Mouse (Mus musculus) neural tube, embryonic 12.5 days (tissue): ENCODE measurements around the gene Gtf2f2. TPM values are rescaled to one million over a fixed set of nuclear protein-coding genes. Genes with fewer than 3 reads are reported as not detected.

Experiments used
- ATAC-seq: fragments of 200-750 bp; cut with Nextera tagmentation; 2 replicates; pipeline ENCODE4 v1.8.0; 2017; ENCODE audit warnings: low read depth, mild to moderate bottlenecking, moderate TSS enrichment, moderate library complexity; ENCODE audit not compliant: low FRiP score
- H3K27ac ChIP-seq: fragments of 300-500 bp; sonication (generic); 2 replicates; pipeline ENCODE4 v1.5.1; 2016
- H3K27me3 ChIP-seq: fragments of 300-500 bp; sonication (generic); replicated peaks from 2 replicates; pipeline ENCODE4 v1.6.1; 2016; ENCODE audit warnings: mild to moderate bottlenecking
- H3K36me3 ChIP-seq: fragments of 300-500 bp; sonication (generic); 2 replicates; pipeline ENCODE4 v1.6.1; 2016; ENCODE audit warnings: mild to moderate bottlenecking
- H3K4me1 ChIP-seq: fragments of 300-500 bp; sonication (generic); 2 replicates; pipeline ENCODE4 v1.6.1; 2016
- H3K4me2 ChIP-seq: fragments of 300-500 bp; sonication (generic); replicated peaks from 2 replicates; pipeline ENCODE4 v1.6.1; 2016; ENCODE audit warnings: mild to moderate bottlenecking
- H3K4me3 ChIP-seq: fragments of 300-500 bp; sonication (generic); 2 replicates; pipeline ENCODE4 v1.5.1; 2016
- H3K9ac ChIP-seq: fragments of 300-500 bp; sonication (generic); 2 replicates; pipeline ENCODE4 v1.6.1; 2016; ENCODE audit warnings: mild to moderate bottlenecking
- H3K9me3 ChIP-seq: fragments of 300-500 bp; sonication (generic); 2 replicates; pipeline ENCODE4 v1.6.1; 2016; ENCODE audit warnings: mild to moderate bottlenecking
- WGBS: fragments of 180-500 bp; shearing (Covaris S2); methylation state at CpG from one replicate; pipeline ENCODE4 v1.1.7; 2016; 5-methylcytosine and 5-hydroxymethylcytosine counted together
- polyA plus RNA-seq: library from polyadenylated mRNA; unstranded; fragments of >200 nt; fragmentation: Nextera tagmentation; extraction: Ambion mirVana; gene quantifications from 2 replicates; pipeline ENCODE4 v1.2.1, GENCODE M21; 2016

The Gtf2f2 gene
- polyA plus RNA-seq, 1 experiment from 2014 or later: 53.2 TPM

DNA sequence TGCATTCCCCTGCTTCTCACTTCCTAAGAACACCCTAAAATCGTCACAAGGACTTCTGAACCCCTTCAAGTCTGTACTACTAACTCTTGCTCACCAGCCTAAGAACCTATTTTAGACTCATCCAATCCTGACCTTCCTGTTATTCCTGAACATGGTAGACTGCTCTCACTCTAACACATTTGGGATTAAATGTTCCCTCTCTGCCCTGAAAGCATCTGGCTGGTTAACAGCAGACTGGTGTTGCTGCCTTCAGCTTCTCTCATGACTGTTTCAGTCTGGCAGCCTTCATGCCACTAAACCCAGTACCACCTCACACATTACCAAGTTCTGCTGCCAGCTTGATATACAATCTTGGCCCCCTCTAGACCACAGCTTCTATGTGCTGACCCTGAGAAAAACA lies 21.5 kb downstream of the Gtf2f2 start:
- no peak overlapping the region for H3K4me3 ChIP-seq
- H3K9me3 ChIP-seq: no peaks in the 10 kb centered on the region
- 89% methylated on average over 1 of the region's 1 CpGs for WGBS
- H3K9ac ChIP-seq: no peak overlapping the region
- H3K4me2 ChIP-seq: no peak overlapping the region
- no peak for ATAC-seq
- no peaks in the 10 kb centered on the region for H3K36me3 ChIP-seq
- H3K27me3 ChIP-seq: no peaks in the 10 kb centered on the region
- no peak overlapping the region for H3K27ac ChIP-seq
- H3K4me1 ChIP-seq: peaks cover 2% of the 10 kb centered on the region; the same call in 1 of the 2 replicates

DNA sequence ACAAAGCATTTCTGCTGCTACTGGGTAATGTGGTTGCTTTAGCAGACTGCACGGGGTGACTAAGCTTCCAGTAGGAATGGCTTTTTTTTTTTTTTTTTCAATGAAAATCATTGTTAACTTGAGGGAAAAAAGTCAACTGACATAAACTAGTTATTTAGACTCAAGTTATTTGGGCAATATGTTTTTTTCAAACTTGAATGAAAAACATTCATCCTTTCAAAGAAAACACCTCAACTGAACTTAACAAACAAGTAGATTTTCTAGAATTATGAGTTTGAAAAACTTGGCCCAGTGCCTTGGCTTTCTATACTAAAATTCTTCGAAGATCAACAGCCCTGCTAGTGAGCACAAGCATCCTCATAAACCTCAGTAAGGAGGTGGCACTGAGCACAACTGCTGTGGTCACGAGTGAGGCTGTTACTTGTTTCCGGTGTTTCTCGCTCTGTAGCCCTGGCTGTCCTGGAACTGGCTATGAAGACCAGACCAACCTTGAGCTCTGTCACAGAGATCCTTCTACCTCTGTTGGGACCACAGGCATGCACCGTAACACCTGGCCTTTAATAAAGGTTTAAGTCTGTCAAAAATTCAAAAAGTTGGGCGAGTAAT lies 23.7 kb downstream of the Gtf2f2 start:
- no peak overlapping the region for H3K4me3 ChIP-seq
- no peak for ATAC-seq
- H3K9ac ChIP-seq: no peak overlapping the region
- H3K4me1 ChIP-seq: peaks cover 2% of the 10 kb centered on the region; the same call in 1 of the 2 replicates
- no peak overlapping the region for H3K4me2 ChIP-seq
- H3K27me3 ChIP-seq: no peaks in the 10 kb centered on the region
- no peaks in the 10 kb centered on the region for H3K9me3 ChIP-seq
- 92% methylated on average over 7 of the region's 7 CpGs for WGBS
- H3K27ac ChIP-seq: no peak overlapping the region
- H3K36me3 ChIP-seq: no peaks in the 10 kb centered on the region

DNA sequence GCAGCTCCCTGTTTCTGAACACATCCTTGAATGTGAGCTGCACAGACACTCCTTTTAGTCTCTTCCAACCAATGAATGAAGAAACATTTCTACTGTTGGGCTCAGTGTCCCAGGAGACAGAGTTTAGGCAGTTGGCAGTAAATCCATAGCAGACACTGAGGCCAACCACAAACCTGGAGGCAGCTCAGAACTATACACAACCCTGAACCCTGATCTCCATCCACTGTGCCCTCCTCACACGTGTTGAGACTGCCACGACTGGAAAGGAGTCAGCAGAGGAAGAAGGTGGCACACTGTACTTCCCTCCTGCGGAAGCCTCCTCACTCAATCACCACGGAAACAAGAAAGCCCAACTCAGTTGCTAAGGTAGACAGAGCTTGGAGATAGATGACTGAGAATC lies 25.6 kb downstream of the Gtf2f2 start:
- no peak overlapping the region for H3K4me2 ChIP-seq
- 67% methylated on average over 4 of the region's 4 CpGs for WGBS
- no peaks in the 10 kb centered on the region for H3K9me3 ChIP-seq
- no peak overlapping the region for H3K4me3 ChIP-seq
- no peak for ATAC-seq
- H3K9ac ChIP-seq: no peak overlapping the region
- no peaks in the 10 kb centered on the region for H3K36me3 ChIP-seq
- peaks cover 2% of the 10 kb centered on the region; the same call in 1 of the 2 replicates for H3K4me1 ChIP-seq
- H3K27ac ChIP-seq: no peak overlapping the region
- H3K27me3 ChIP-seq: no peaks in the 10 kb centered on the region

DNA sequence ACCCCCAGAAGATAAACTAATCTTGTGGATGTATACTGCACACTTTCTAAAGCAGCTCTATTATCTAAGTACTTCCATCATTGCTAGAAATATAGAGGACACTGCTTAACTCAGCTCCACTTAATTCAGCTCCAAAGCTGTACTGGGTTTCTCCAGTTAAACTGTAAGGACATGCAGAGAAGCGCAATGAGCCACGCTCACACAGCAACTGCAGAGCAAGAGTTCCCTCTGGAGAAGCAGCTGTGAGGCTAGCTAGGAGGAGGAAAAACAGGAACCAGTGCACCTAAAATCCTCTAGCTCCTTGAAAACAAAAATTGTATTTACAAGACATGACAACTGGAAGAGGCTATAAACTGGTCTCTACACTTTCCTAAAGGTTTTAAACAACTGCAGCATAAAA lies 26.8 kb downstream of the Gtf2f2 start:
- H3K27me3 ChIP-seq: no peaks in the 10 kb centered on the region
- H3K4me3 ChIP-seq: no peak overlapping the region
- peaks cover 3% of the 10 kb centered on the region; the same call in 1 of the 2 replicates for H3K4me1 ChIP-seq
- H3K27ac ChIP-seq: no peak overlapping the region
- ATAC-seq: no peak
- no peaks in the 10 kb centered on the region for H3K9me3 ChIP-seq
- no peak overlapping the region for H3K4me2 ChIP-seq
- H3K36me3 ChIP-seq: no peaks in the 10 kb centered on the region
- H3K9ac ChIP-seq: no peak overlapping the region
- WGBS: 91% methylated on average over 2 of the region's 2 CpGs

- Histone ChIP-seq H3K36me3 (no peaks in the 10 kb centered on the region), H3K9me3 (no peaks in the 10 kb centered on the region), H3K27ac (no peak overlapping the region), H3K9ac (no peak overlapping the region), H3K4me3 (no peak overlapping the region), H3K4me1 (peaks cover 5% of the 10 kb centered on the region; the same call in 1 of the 2 replicates), H3K27me3 (no peaks in the 10 kb centered on the region), H3K4me2 (no peak overlapping the region)
- no peak for ATAC-seq
- 91% methylated on average over 3 of the region's 3 CpGs for WGBS
Measured at GRCm38 (mm10) chr14:75981231-75981630, 29.4 kb downstream of the Gtf2f2 start.

DNA sequence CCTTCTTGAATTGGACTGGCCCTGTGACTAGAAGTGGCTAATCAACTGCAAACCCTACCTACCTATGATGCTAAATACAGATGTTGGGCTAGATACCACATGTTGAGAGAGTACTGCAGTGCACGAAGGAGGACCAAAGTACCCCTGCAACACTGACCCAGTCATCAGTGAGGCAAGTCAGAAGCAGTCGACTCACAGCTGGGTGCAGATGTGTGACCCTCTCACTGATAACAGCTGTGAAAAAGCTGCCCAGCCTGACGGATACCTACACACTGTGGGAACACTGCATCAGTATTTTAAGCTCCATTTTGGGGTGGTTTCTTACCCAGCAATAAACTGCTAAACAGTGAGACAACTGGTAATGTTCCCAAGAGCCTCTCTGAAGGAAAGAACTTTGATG lies 34.6 kb downstream of the Gtf2f2 start:
- Histone ChIP-seq H3K4me3 (no peak overlapping the region), H3K4me1 (0 out of 2 replicates have a peak, but pooled peaks cover 3% of the 10 kb centered on the region), H3K27me3 (no peaks in the 10 kb centered on the region), H3K9me3 (no peaks in the 10 kb centered on the region), H3K27ac (no peak overlapping the region), H3K9ac (no peak overlapping the region), H3K4me2 (no peak overlapping the region), H3K36me3 (no peaks in the 10 kb centered on the region)
- no peak for ATAC-seq
- 63% methylated on average over 3 of the region's 3 CpGs for WGBS

DNA sequence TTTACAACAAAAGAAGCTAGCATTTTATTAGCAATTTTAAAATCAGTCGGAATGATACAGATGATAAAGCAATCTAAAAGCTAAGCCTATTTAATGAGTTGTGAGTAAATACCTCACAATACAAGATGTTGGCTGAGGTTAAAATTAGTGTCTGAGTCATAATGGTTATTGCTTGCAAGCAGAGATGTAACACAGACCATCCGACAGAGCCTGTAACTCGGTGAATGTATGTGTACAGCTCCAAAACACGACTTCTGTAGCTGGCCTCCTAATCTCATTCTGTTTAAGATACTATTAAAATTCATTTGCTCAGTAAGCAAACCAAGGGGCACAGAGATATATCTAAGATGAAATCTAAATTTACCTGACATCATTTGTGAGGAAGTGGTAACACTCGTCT lies 43.4 kb downstream of the Gtf2f2 start:
- Histone ChIP-seq H3K9me3 (no peaks in the 10 kb centered on the region), H3K9ac (no peak overlapping the region), H3K27me3 (no peaks in the 10 kb centered on the region), H3K4me1 (peaks cover 4% of the 10 kb centered on the region; the same call in 1 of the 2 replicates), H3K36me3 (no peaks in the 10 kb centered on the region), H3K4me2 (no peak overlapping the region), H3K27ac (no peak overlapping the region), H3K4me3 (no peak overlapping the region)
- no peak for ATAC-seq
- 92% methylated on average over 5 of the region's 5 CpGs for WGBS

DNA sequence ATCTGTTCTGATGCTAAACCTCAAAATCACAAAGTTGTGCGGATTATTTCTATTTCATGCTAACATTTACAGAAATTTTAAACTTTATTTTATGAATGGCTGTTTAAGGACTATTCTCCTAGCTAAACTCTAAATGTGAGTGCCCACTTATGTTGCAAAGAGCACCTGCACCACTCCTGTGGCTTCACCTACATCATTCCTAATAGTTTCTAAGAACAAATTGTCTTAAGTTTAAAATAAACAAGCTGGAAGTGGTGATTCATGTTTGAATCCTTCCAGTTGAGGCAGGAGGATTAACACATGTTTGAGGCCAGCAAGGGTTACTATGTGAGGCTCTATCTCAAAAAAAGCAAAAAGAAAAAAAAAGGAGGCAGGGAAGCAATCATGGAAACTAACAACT lies 46.2 kb downstream of the Gtf2f2 start:
- H3K4me3 ChIP-seq: no peak overlapping the region
- H3K4me2 ChIP-seq: no peak overlapping the region
- no peaks in the 10 kb centered on the region for H3K27me3 ChIP-seq
- no peak overlapping the region for H3K27ac ChIP-seq
- no peaks in the 10 kb centered on the region for H3K36me3 ChIP-seq
- H3K9me3 ChIP-seq: no peaks in the 10 kb centered on the region
- peaks cover 4% of the 10 kb centered on the region; the same call in 1 of the 2 replicates for H3K4me1 ChIP-seq
- ATAC-seq: no peak
- WGBS: 95% methylated on average over 1 of the region's 1 CpGs
- H3K9ac ChIP-seq: no peak overlapping the region

GRCm38 (mm10) chr14:75964000-75964399 lies 46.7 kb downstream of the Gtf2f2 start:
- ATAC-seq: no peak
- Histone ChIP-seq H3K27ac (no peak overlapping the region), H3K4me3 (no peak overlapping the region), H3K27me3 (no peaks in the 10 kb centered on the region), H3K36me3 (no peaks in the 10 kb centered on the region), H3K9me3 (no peaks in the 10 kb centered on the region), H3K4me2 (no peak overlapping the region), H3K9ac (no peak overlapping the region), H3K4me1 (peaks cover 4% of the 10 kb centered on the region; the same call in 1 of the 2 replicates)
- 48% methylated on average over 5 of the region's 5 CpGs for WGBS

- H3K27ac ChIP-seq: peak overlapping the region; percentile 43; the same call in 1 of the 2 replicates
- 21% methylated on average over 5 of the region's 5 CpGs for WGBS
- no peak overlapping the region for H3K9ac ChIP-seq
Measured at GRCm38 (mm10) chr14:75963215-75963614, 47.5 kb downstream of the Gtf2f2 start.

DNA sequence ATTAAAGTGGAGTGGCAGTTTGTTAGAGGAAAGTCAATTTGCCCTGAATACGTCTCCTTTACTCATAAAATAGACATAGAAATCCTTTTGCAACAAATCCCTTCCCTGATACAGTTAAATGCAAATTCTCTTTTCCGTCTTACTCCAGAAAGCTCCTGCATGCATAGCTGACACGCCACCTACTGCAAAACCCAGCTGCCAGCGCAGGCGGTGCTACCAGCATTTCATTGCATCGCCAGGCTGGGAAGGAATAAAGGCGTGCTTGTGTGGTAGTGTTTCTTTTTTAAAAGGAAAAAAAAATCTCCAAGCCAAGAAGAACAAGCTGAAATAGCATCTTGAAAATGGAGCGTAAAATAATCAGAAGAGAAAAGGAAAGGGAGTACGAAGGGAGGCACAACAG lies 48.4 kb downstream of the Gtf2f2 start:
- peaks cover 4% of the 10 kb centered on the region; the same call in 1 of the 2 replicates for H3K4me1 ChIP-seq
- no peak overlapping the region for H3K27ac ChIP-seq
- H3K4me2 ChIP-seq: 0 out of 2 replicates have a peak overlapping the region, but pooled peaks have one; percentile 13
- H3K9me3 ChIP-seq: no peaks in the 10 kb centered on the region
- H3K9ac ChIP-seq: no peak overlapping the region
- WGBS: 70% methylated on average over 9 of the region's 9 CpGs
- H3K36me3 ChIP-seq: no peaks in the 10 kb centered on the region
- no peaks in the 10 kb centered on the region for H3K27me3 ChIP-seq
- no peak for ATAC-seq
- no peak overlapping the region for H3K4me3 ChIP-seq

More at GRCm38 (mm10) chr14:75963215-75963614, 47.5 kb downstream of the Gtf2f2 start:
- peak overlapping the region; percentile 14 for H3K4me3 ChIP-seq
- H3K27me3 ChIP-seq: no peaks in the 10 kb centered on the region
- no peaks in the 10 kb centered on the region for H3K9me3 ChIP-seq
- H3K4me1 ChIP-seq: peaks cover 4% of the 10 kb centered on the region; the same call in 1 of the 2 replicates
- ATAC-seq: no peak
- 0 out of 2 replicates have a peak overlapping the region, but pooled peaks have one; percentile 13 for H3K4me2 ChIP-seq
- no peaks in the 10 kb centered on the region for H3K36me3 ChIP-seq

- Histone ChIP-seq H3K4me2 (no peak within 1 kb of the TSS), H3K4me1 (no peaks in the 10 kb centered on the region), H3K9ac (no peak within 1 kb of the TSS), H3K36me3 (no peaks in the 10 kb centered on the region), H3K9me3 (no peaks in the 10 kb centered on the region), H3K27me3 (no peaks in the 10 kb centered on the region), H3K4me3 (no peak within 1 kb of the TSS), H3K27ac (no peak within 1 kb of the TSS)
- WGBS: 92% methylated on average over 7 of the region's 7 CpGs
- no peak for ATAC-seq
Measured at GRCm38 (mm10) chr14:75954766-75955165, 55.9 kb downstream of the Gtf2f2 start, which contains the start of gene Kctd4. Kctd4 (plus strand) TSS chr14:75955009.

DNA sequence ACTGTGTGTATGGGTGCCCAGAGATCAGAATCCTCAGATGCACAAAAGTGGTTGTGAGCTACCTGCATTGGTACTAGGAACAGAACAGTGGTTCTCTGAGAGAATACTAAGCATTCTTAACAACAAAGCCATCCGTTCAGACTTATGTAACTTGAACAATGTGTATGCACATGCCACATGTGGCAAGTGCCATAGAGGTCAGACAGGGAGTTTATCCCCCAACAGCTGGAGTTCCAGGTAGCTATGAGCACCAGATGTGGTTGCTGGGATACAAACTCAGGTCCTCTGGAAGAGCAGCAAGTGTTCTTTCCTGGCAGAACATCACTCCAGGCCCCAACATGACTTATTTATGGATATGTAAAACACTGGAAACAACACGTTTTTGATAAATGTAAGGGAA lies 57.7 kb downstream of the Gtf2f2 start:
- Histone ChIP-seq H3K4me3 (no peak overlapping the region), H3K27ac (no peak overlapping the region), H3K9ac (no peak overlapping the region), H3K36me3 (no peaks in the 10 kb centered on the region), H3K4me2 (no peak overlapping the region), H3K27me3 (no peaks in the 10 kb centered on the region), H3K4me1 (no peaks in the 10 kb centered on the region), H3K9me3 (no peaks in the 10 kb centered on the region)
- 65% methylated on average over 2 of the region's 2 CpGs for WGBS
- ATAC-seq: no peak
